Mouse (Mus musculus): ENCODE results near the gene Rara.

- TF ChIP-seq POLR2A (IDR thresholded peaks at IDR 0.05; ENCODE audit: low read depth, low read length) (no peak), IRF4 (IDR thresholded peaks at IDR 0.05; ENCODE audit: low read depth, low read length) (0 out of 2 replicates have a peak, but pooled peaks have one; percentile 68), MEF2A (IDR thresholded peaks at IDR 0.05; ENCODE audit: borderline replicate concordance, low read depth, low read length) (no peak), RCOR1 (conservative IDR thresholded peaks at IDR 0.05; ENCODE audit: low read depth, low read length) (no peak), GABPA (IDR thresholded peaks at IDR 0.05; ENCODE audit: insufficient replicate concordance, low read depth, low read length) (no peak), CTCF (conservative IDR thresholded peaks at IDR 0.05 in 1 of 2, IDR thresholded peaks at IDR 0.05 in 1 of 2; ENCODE audit: low read depth in 2 of 2, low read length in 2 of 2) (peak; percentile 48 to 99; a peak in 3 of 4 replicates), ZKSCAN1 (IDR thresholded peaks at IDR 0.05; ENCODE audit: borderline replicate concordance, low read depth, low read length) (no peak), NRF1 (IDR thresholded peaks at IDR 0.05; ENCODE audit: low read depth, low read length) (peak; percentile 27; the same call in 1 of the 2 replicates)
Observed at GRCm38 (mm10) chr11:98972215-98972614, 44.6 kb downstream of the Rara start.

All from CH12.LX (cell line).